Mouse (Mus musculus): ENCODE data around the gene Pcmtd2. TPM values are rescaled to one million over a fixed set of nuclear protein-coding genes. Genes with fewer than 3 reads are reported as not detected.

Pcmtd2 gene
- total and polyA plus RNA-seq, 3 experiments, result 9.9 to 13.6 TPM; not detected in 1

GRCm38 (mm10) chr2:181883022-181883749 lies 45.5 kb downstream of the Pcmtd2 start:
- Histone ChIP-seq H3K27ac (ENCODE audit: control insufficient read depth, low read depth, low read length) (no peak overlapping the region), H3K27me3 (ENCODE audit: control insufficient read depth in 1 of 2, insufficient read depth in 2 of 2, low read length in 2 of 2) (no peaks in the 10 kb centered on the region), H3K4me3 (ENCODE audit: control insufficient read depth in 1 of 2, insufficient read depth in 1 of 2, low read depth in 2 of 2, low read length in 2 of 2) (no peak overlapping the region), H3K79me2 (ENCODE audit: control insufficient read depth, insufficient read depth, low read length, poor library complexity) (no peaks in the 10 kb centered on the region), H3K9me3 (replicated peaks; ENCODE audit: insufficient read depth, low read length) (no peaks in the 10 kb centered on the region), H3K9ac (ENCODE audit: control insufficient read depth, low read depth, low read length, poor library complexity, severe bottlenecking) (no peak overlapping the region), H3K4me1 (ENCODE audit: control insufficient read depth in 1 of 2, insufficient read depth in 2 of 2, low read length in 2 of 2) (no peaks in the 10 kb centered on the region), H3K36me3 (ENCODE audit: control insufficient read depth in 1 of 2, insufficient read depth in 2 of 2, low read length in 2 of 2) (no peaks in the 10 kb centered on the region)
- no peak for DNase-seq (ENCODE audit: low read depth, low spot score)
- TF ChIP-seq USF2 (IDR thresholded peaks at IDR 0.05; ENCODE audit: borderline replicate concordance in 1 of 2, insufficient read depth in 1 of 2, low read depth in 1 of 2, low read length in 2 of 2), result no peak
- TF ChIP-seq MAFK (IDR thresholded peaks at IDR 0.05; ENCODE audit: borderline replicate concordance, low read depth, low read length), result no peak

Other genes with a start within 250 kb of the Pcmtd2 start
- 56.0 and 58.7 TPM in 2 replicates for gene Prpf6, start 246.0 kb upstream of the Pcmtd2 start, total RNA-seq (2012; rRNA removed)
- gene Prpf6, start 246.0 kb upstream of the Pcmtd2 start, polyA plus RNA-seq (2012; ENCODE audit: insufficient read depth in 1 of 2, insufficient read length in 2 of 2, low read depth in 1 of 2, low replicate concordance in 2 of 2, missing spikeins in 1 of 2), result 10 to 100 TPM in 1 of 2 experiments, not detected in 1; 69.4 TPM
- gene Zfp512b, start 245.1 kb upstream of the Pcmtd2 start, total RNA-seq (2012; rRNA removed), result 13.4 and 15.5 TPM in 2 replicates
- 10 to 100 TPM in 1 of 2 experiments, not detected in 1; 37.6 TPM for gene Zfp512b, start 245.1 kb upstream of the Pcmtd2 start, polyA plus RNA-seq (2012; ENCODE audit: insufficient read depth in 1 of 2, insufficient read length in 2 of 2, low read depth in 1 of 2, low replicate concordance in 2 of 2, missing spikeins in 1 of 2)
- gene Samd10, start 238.6 kb upstream of the Pcmtd2 start, total RNA-seq (2012; rRNA removed), result 0.56 and 0.89 TPM in 2 replicates
- gene Samd10, start 238.6 kb upstream of the Pcmtd2 start, polyA plus RNA-seq (2012; ENCODE audit: insufficient read depth in 1 of 2, insufficient read length in 2 of 2, low read depth in 1 of 2, low replicate concordance in 2 of 2, missing spikeins in 1 of 2), result 1 to 10 TPM in 1 of 2 experiments, not detected in 1; 4.6 TPM
- gene Gm29797, start 180.8 kb upstream of the Pcmtd2 start, total RNA-seq (2012; rRNA removed), result not detected in 2 replicates
- not detected for gene Gm29797, start 180.8 kb upstream of the Pcmtd2 start, polyA plus RNA-seq (2012; ENCODE audit: insufficient read depth in 1 of 2, insufficient read length in 2 of 2, low read depth in 1 of 2, low replicate concordance in 2 of 2, missing spikeins in 1 of 2)
- gene Sox18, start 166.2 kb upstream of the Pcmtd2 start, total RNA-seq (2012; rRNA removed), result not detected in 2 replicates
- under 1 TPM in 1 of 2 experiments, not detected in 1; 0.04 TPM for gene Sox18, start 166.2 kb upstream of the Pcmtd2 start, polyA plus RNA-seq (2012; ENCODE audit: insufficient read depth in 1 of 2, insufficient read length in 2 of 2, low read depth in 1 of 2, low replicate concordance in 2 of 2, missing spikeins in 1 of 2)
- gene Tcea2, start 157.5 kb upstream of the Pcmtd2 start, total RNA-seq (2012; rRNA removed), result 6.7 and 7.3 TPM in 2 replicates
- gene Tcea2, start 157.5 kb upstream of the Pcmtd2 start, polyA plus RNA-seq (2012; ENCODE audit: insufficient read depth in 1 of 2, insufficient read length in 2 of 2, low read depth in 1 of 2, low replicate concordance in 2 of 2, missing spikeins in 1 of 2), result 10 to 100 TPM in 1 of 2 experiments, not detected in 1; 17.0 TPM
- gene Rgs19, start 143.9 kb upstream of the Pcmtd2 start, total RNA-seq (2012; rRNA removed), result 45.5 and 46.2 TPM in 2 replicates
- gene Rgs19, start 143.9 kb upstream of the Pcmtd2 start, polyA plus RNA-seq (2012; ENCODE audit: insufficient read depth in 1 of 2, insufficient read length in 2 of 2, low read depth in 1 of 2, low replicate concordance in 2 of 2, missing spikeins in 1 of 2), result 100 to 1,000 TPM in 1 of 2 experiments, not detected in 1; 157 TPM
- not detected in 2 replicates for gene Lkaaear1, start 139.4 kb upstream of the Pcmtd2 start, total RNA-seq (2012; rRNA removed)
- not detected for gene Lkaaear1, start 139.4 kb upstream of the Pcmtd2 start, polyA plus RNA-seq (2012; ENCODE audit: insufficient read depth in 1 of 2, insufficient read length in 2 of 2, low read depth in 1 of 2, low replicate concordance in 2 of 2, missing spikeins in 1 of 2)
- gene Oprl1, start 122.8 kb upstream of the Pcmtd2 start, total RNA-seq (2012; rRNA removed), result 0.04 TPM in 1 of 2 replicates, not detected in the other
- gene Oprl1, start 122.8 kb upstream of the Pcmtd2 start, polyA plus RNA-seq (2012; ENCODE audit: insufficient read depth in 1 of 2, insufficient read length in 2 of 2, low read depth in 1 of 2, low replicate concordance in 2 of 2, missing spikeins in 1 of 2), result under 1 TPM in 1 of 2 experiments, not detected in 1; 0.25 TPM
- not detected in 2 replicates for gene Myt1, start 74.5 kb upstream of the Pcmtd2 start, total RNA-seq (2012; rRNA removed)
- not detected for gene Myt1, start 74.5 kb upstream of the Pcmtd2 start, polyA plus RNA-seq (2012; ENCODE audit: insufficient read depth in 1 of 2, insufficient read length in 2 of 2, low read depth in 1 of 2, low replicate concordance in 2 of 2, missing spikeins in 1 of 2)
- 41.2 and 50.3 TPM in 2 replicates for gene Polr3k, start 26.5 kb downstream of the Pcmtd2 start, total RNA-seq (2012; rRNA removed)
- 10 to 100 TPM in 1 of 2 experiments, not detected in 1; 37.6 TPM for gene Polr3k, start 26.5 kb downstream of the Pcmtd2 start, polyA plus RNA-seq (2012; ENCODE audit: insufficient read depth in 1 of 2, insufficient read length in 2 of 2, low read depth in 1 of 2, low replicate concordance in 2 of 2, missing spikeins in 1 of 2)
- gene Gm14496, start 153.3 kb downstream of the Pcmtd2 start, total RNA-seq (2012; rRNA removed), result not detected in 2 replicates
- gene Gm14496, start 153.3 kb downstream of the Pcmtd2 start, polyA plus RNA-seq (2012; ENCODE audit: insufficient read depth in 1 of 2, insufficient read length in 2 of 2, low read depth in 1 of 2, low replicate concordance in 2 of 2, missing spikeins in 1 of 2), result under 1 TPM in 1 of 2 experiments, not detected in 1; 0.01 TPM